Mouse (Mus musculus) left cerebral cortex, postnatal 10 days (tissue): ENCODE measurements around the gene Klrd1. TPM values are rescaled to one million over a fixed set of nuclear protein-coding genes. Genes with fewer than 3 reads are reported as not detected.
"Not testable (repeated sequence)": the region's sequence is repeated elsewhere in the genome, so short reads cannot be mapped to it uniquely, and the experiment has no call there.

Source experiments
- DNase-seq, 2 experiments: peaks; one replicate each; pipeline ENCODE4 v3.0.0; 2021 to 2022; ENCODE audit warnings: low spot score in 2 of 2, mixed read lengths in 1 of 2; ENCODE audit errors: extremely low spot score in 1 of 2
- intact Hi-C: fragments of 180-260 bp; cut with DNase I; formaldehyde crosslinking; loops from one replicate; pipeline ENCODE4 v1.15.1; 2025
- total RNA-seq, 2 experiments: library from RNA; stranded (reverse); gene quantifications; 2 replicates each; pipeline ENCODE4 v1.2.3; 2021

Gene Klrd1
- total RNA-seq, 2 experiments from 2014 or later, result not detected

- DNase-seq, intact Hi-C loops: not testable (repeated sequence)
Observed at GRCm38 (mm10) chr6:129644054-129644453, 52.5 kb downstream of the Klrd1 start.

Other genes starting within 250 kb of the Klrd1 start
- under 1 TPM in 1 of 2 experiments, not detected in 1; 0.28 TPM for gene Clec12a, start 249.1 kb upstream of the Klrd1 start, total RNA-seq
- gene Clec12b, start 205.9 kb upstream of the Klrd1 start, total RNA-seq, result not detected
- gene Clec1b, start 194.5 kb upstream of the Klrd1 start, total RNA-seq, result under 1 TPM in 1 of 2 experiments, not detected in 1; 0.43 TPM
- not detected for gene Clec9a, start 182.9 kb upstream of the Klrd1 start, total RNA-seq
- gene Clec1a, start 139.8 kb upstream of the Klrd1 start, total RNA-seq, result 1 to 10 TPM; 1.5 to 2.6 TPM
- gene Olr1, start 84.6 kb upstream of the Klrd1 start, total RNA-seq, result not detected
- not detected for gene Tmem52b, start 79.2 kb upstream of the Klrd1 start, total RNA-seq
- gene Gabarapl1, start 58.6 kb upstream of the Klrd1 start, total RNA-seq, result 100 to 1,000 TPM; 450 to 458 TPM
- gene Klre1, start 13.9 kb upstream of the Klrd1 start, total RNA-seq, result not detected
- not detected for gene Klrk1, start 32.1 kb downstream of the Klrd1 start, total RNA-seq
- gene Klrc3, start 51.6 kb downstream of the Klrd1 start, total RNA-seq, result not detected
- gene Klrc2, start 68.9 kb downstream of the Klrd1 start, total RNA-seq, result not detected
- gene Klrc1, start 87.2 kb downstream of the Klrd1 start, total RNA-seq, result not detected
- gene Klri1, start 125.3 kb downstream of the Klrd1 start, total RNA-seq, result not detected
- under 1 TPM; 0.14 to 0.19 TPM for gene Klri2, start 148.7 kb downstream of the Klrd1 start, total RNA-seq
- not detected for gene Gm156, start 192.5 kb downstream of the Klrd1 start, total RNA-seq